Mouse (Mus musculus): Measurements from ENCODE around the gene Ino80d.

DNA sequence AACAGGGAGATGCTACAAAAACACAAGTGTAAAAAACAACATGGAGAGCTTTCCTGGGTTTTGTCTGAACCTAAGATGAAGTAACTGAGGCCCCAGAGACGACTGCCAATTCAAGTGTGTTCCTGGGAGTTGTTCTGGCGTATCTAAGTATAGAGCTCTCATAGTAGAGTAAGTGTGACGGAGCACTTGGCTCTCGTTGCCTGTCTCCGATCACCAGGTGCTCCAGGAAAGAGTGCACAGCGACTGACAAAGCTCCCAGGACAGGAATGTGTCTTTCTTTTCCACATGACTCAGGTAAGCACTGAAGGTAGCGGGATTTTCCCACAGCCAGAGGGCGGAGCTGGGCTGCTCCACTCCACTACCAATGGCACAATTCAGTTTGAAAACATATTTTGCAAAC lies 63.6 kb downstream of the Ino80d start:
- TF ChIP-seq CTCF (IDR thresholded peaks at IDR 0.05; ENCODE audit: control insufficient read depth, insufficient read depth, insufficient replicate concordance, low read depth, low read length) (no peak), POLR2A (IDR thresholded peaks at IDR 0.05; ENCODE audit: control insufficient read depth, low read depth, low read length) (no peak)

Measured in testis, adult 2 months (tissue).